Mouse (Mus musculus) brain, embryonic 14.5 days (tissue): ENCODE data around the gene Prr3.

ENCODE experiments used
- CTCF ChIP-seq: fragments of 200-500 bp; IDR thresholded peaks from 2 replicates; pipeline ENCODE4 v1.5.1; 2012; ENCODE audit warnings: inconsistent platforms, mild to moderate bottlenecking, moderate library complexity, borderline replicate concordance; ENCODE audit not compliant: insufficient read depth, insufficient read length; ENCODE audit errors: extremely low read depth
- POLR2A ChIP-seq: fragments of 200-500 bp; IDR thresholded peaks from 2 replicates; pipeline ENCODE4 v1.6.1; 2012; ENCODE audit warnings: mild to moderate bottlenecking, inconsistent platforms, borderline replicate concordance; ENCODE audit not compliant: poor library complexity, insufficient read depth, insufficient read length, severe bottlenecking; ENCODE audit errors: extremely low read depth

GRCm38 (mm10) chr17:35923281-35923680, 56.8 kb downstream of the Prr3 start:
- TF ChIP-seq POLR2A: no peak
- TF ChIP-seq CTCF: no peak
